Mouse (Mus musculus): ENCODE results near the gene Mindy3. TPM values are rescaled to one million over a fixed set of nuclear protein-coding genes. Genes with fewer than 3 reads are reported as not detected.
A peak's percentile ranks its signal among the peaks of the same experiment; 100 is the strongest.

The Mindy3 gene
- polyA plus RNA-seq, 1 experiment from 2014 or later: 50.7 TPM

- H3K9me3 ChIP-seq (replicated peaks; ENCODE audit: control insufficient read depth, low read length, poor library complexity, severe bottlenecking): no peaks in the 10 kb centered on the region
- no peak for ATAC-seq
- H3K4me3 ChIP-seq (ENCODE audit: low read depth, low read length): no peak overlapping the region
- 47% methylated on average over 1 of the region's 1 CpGs for WGBS
- H3K27ac ChIP-seq (ENCODE audit: low read length): no peak overlapping the region
- H3K36me3 ChIP-seq (ENCODE audit: control insufficient read depth, insufficient read depth, low read length): peaks cover 9% of the 10 kb centered on the region; the same call in 1 of the 2 replicates
- no peaks in the 10 kb centered on the region for H3K4me1 ChIP-seq (ENCODE audit: control insufficient read depth, insufficient read depth, low read length)
- H3K27me3 ChIP-seq (ENCODE audit: control insufficient read depth, insufficient read depth, low read depth, low read length): no peaks in the 10 kb centered on the region
- no peak overlapping the region for H3K4me2 ChIP-seq (ENCODE audit: low read length)
- H3K9ac ChIP-seq (ENCODE audit: low read depth, low read length): no peak overlapping the region
These were observed 58.0 kb downstream of the Mindy3 start for GRCm38 (mm10) chr2:12361310-12361709.

DNA sequence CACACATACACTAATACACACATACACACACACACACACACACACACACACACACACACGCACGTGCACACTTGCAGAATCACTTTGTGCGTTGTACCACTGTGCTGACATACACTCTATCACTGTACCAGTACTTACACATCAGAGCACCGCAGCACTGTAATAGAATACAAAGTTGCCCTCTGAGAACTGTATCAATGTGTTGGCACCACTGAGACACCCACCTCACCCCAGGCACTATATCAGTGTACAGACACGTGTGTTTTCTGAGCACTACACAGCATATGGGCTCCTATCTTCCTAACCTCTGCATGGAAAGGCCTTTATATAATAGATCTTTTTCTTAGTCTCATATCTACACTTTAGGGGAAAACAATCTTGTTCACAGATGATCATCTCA, 64.4 kb downstream of the Mindy3 start:
- WGBS: 91% methylated on average over 5 of the region's 5 CpGs
- Histone ChIP-seq H3K4me1 (ENCODE audit: control insufficient read depth, insufficient read depth, low read length) (no peaks in the 10 kb centered on the region), H3K36me3 (ENCODE audit: control insufficient read depth, insufficient read depth, low read length) (peaks cover 12% of the 10 kb centered on the region), H3K27ac (ENCODE audit: low read length) (no peak overlapping the region), H3K27me3 (ENCODE audit: control insufficient read depth, insufficient read depth, low read depth, low read length) (no peaks in the 10 kb centered on the region), H3K9ac (ENCODE audit: low read depth, low read length) (no peak overlapping the region), H3K4me3 (ENCODE audit: low read depth, low read length) (no peak overlapping the region), H3K9me3 (replicated peaks; ENCODE audit: control insufficient read depth, low read length, poor library complexity, severe bottlenecking) (no peaks in the 10 kb centered on the region), H3K4me2 (ENCODE audit: low read length) (no peak overlapping the region)
- no peak for ATAC-seq

- Histone ChIP-seq H3K4me2 (ENCODE audit: low read length) (no peak overlapping the region), H3K36me3 (ENCODE audit: control insufficient read depth, insufficient read depth, low read length) (peaks cover 6% of the 10 kb centered on the region; the same call in 1 of the 2 replicates), H3K4me1 (ENCODE audit: control insufficient read depth, insufficient read depth, low read length) (no peaks in the 10 kb centered on the region), H3K9ac (ENCODE audit: low read depth, low read length) (no peak overlapping the region), H3K4me3 (ENCODE audit: low read depth, low read length) (no peak overlapping the region), H3K9me3 (replicated peaks; ENCODE audit: control insufficient read depth, low read length, poor library complexity, severe bottlenecking) (no peaks in the 10 kb centered on the region), H3K27ac (ENCODE audit: low read length) (no peak overlapping the region), H3K27me3 (ENCODE audit: control insufficient read depth, insufficient read depth, low read depth, low read length) (no peaks in the 10 kb centered on the region)
- WGBS: 93% methylated on average over 2 of the region's 2 CpGs
- no peak for ATAC-seq
These were observed 70.4 kb downstream of the Mindy3 start for GRCm38 (mm10) chr2:12348914-12349313.

DNA sequence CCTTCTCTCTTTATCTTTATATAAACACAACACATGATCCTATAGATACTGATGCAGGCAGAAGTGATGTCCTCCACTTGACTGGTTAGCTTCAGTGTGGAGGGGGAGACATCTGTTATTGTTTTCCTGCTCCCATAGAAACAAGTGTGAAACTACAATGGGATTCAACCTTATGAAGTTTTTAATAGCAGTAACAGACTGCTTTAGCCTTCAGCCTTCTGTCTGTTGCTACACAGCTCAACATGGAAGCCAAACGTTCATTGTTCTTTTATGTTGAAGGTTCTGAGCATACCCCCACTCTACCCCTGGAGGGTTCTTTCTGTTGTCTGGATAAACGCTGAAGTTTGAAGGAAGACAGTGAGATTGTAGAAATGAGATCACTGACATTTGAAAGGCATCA, 87.3 kb downstream of the Mindy3 start:
- WGBS: 57% methylated on average over 2 of the region's 2 CpGs
- no peak for ATAC-seq

DNA sequence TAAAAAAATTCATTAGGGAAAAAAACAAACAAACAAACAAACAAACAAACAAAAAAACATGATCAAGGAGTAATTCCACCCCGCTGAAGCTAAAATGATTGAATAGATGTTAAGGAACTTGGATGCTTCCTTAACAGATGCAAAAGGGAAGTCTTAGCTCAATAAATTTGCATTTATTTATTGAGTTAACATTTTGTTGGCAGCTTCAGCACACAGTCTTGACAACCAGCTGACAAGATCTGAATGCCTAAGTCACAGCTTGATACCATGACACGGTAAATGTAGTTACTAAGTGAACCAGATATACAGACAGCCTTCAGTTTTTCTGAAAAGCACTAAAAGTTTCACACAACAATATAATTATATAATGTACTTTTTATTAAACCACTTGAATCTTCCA, 89.7 kb downstream of the Mindy3 start:
- Histone ChIP-seq H3K9me3 (replicated peaks; ENCODE audit: control insufficient read depth, low read length, poor library complexity, severe bottlenecking) (no peaks in the 10 kb centered on the region), H3K27me3 (ENCODE audit: control insufficient read depth, insufficient read depth, low read depth, low read length) (no peaks in the 10 kb centered on the region), H3K4me2 (ENCODE audit: low read length) (no peak overlapping the region), H3K27ac (ENCODE audit: low read length) (no peak overlapping the region), H3K4me3 (ENCODE audit: low read depth, low read length) (no peak overlapping the region), H3K36me3 (ENCODE audit: control insufficient read depth, insufficient read depth, low read length) (no peaks in the 10 kb centered on the region), H3K9ac (ENCODE audit: low read depth, low read length) (no peak overlapping the region), H3K4me1 (ENCODE audit: control insufficient read depth, insufficient read depth, low read length) (peaks cover 18% of the 10 kb centered on the region)
- no peak for ATAC-seq
- 50% methylated on average over 2 of the region's 2 CpGs for WGBS

More for the DNA sequence above, 87.3 kb downstream of the Mindy3 start:
- Histone ChIP-seq H3K4me2 (ENCODE audit: low read length) (no peak overlapping the region), H3K27me3 (ENCODE audit: control insufficient read depth, insufficient read depth, low read depth, low read length) (no peaks in the 10 kb centered on the region), H3K36me3 (ENCODE audit: control insufficient read depth, insufficient read depth, low read length) (no peaks in the 10 kb centered on the region), H3K27ac (ENCODE audit: low read length) (no peak overlapping the region), H3K4me1 (ENCODE audit: control insufficient read depth, insufficient read depth, low read length) (peaks cover 17% of the 10 kb centered on the region), H3K4me3 (ENCODE audit: low read depth, low read length) (no peak overlapping the region), H3K9ac (ENCODE audit: low read depth, low read length) (no peak overlapping the region), H3K9me3 (replicated peaks; ENCODE audit: control insufficient read depth, low read length, poor library complexity, severe bottlenecking) (no peaks in the 10 kb centered on the region)

- H3K4me3 ChIP-seq (ENCODE audit: low read depth, low read length): no peak overlapping the region
- no peaks in the 10 kb centered on the region for H3K36me3 ChIP-seq (ENCODE audit: control insufficient read depth, insufficient read depth, low read length)
- H3K4me1 ChIP-seq (ENCODE audit: control insufficient read depth, insufficient read depth, low read length): peaks cover 18% of the 10 kb centered on the region
- no peak overlapping the region for H3K9ac ChIP-seq (ENCODE audit: low read depth, low read length)
- no peak overlapping the region for H3K27ac ChIP-seq (ENCODE audit: low read length)
- no peaks in the 10 kb centered on the region for H3K9me3 ChIP-seq (replicated peaks; ENCODE audit: control insufficient read depth, low read length, poor library complexity, severe bottlenecking)
- H3K4me2 ChIP-seq (ENCODE audit: low read length): peak overlapping the region; percentile 59
- no peaks in the 10 kb centered on the region for H3K27me3 ChIP-seq (ENCODE audit: control insufficient read depth, insufficient read depth, low read depth, low read length)
- 23% methylated on average over 5 of the region's 5 CpGs for WGBS
- ATAC-seq: no peak
These were observed 90.2 kb downstream of the Mindy3 start for GRCm38 (mm10) chr2:12329068-12329407.

DNA sequence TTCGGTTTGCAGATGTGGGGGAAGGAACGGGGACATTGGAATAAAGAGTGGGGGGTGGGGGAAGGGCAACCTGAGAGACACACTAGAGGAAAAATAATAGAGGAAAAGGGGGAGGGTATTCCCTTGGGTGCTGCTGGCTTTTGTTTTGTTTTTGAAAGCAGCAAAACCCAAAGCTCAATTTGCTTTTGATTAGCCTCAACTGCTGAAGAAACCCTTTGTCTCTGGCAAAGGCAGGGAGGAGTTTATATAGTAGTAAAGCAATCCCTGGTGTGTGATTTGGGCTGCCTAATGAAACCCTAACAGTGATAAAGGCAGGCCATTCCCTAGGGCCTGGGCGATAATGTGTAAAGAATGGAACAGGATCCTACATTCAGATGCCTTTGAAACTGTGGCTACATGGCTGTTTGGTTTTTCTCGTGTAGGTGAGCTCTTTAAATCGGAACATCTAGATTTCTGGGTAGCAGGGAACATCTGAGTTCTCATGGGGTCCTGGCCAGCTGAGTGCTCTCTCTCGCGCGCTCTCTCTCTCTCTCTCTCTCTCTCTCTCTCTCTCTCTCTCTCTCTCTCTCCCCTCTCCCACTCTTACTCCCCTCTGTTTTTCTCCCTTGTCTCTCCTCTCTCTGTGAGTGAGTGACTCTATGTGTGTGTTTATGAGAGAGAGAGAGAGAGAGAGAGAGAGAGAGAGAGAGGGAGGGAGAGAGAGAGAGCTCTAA, 90.8 kb downstream of the Mindy3 start:
- Histone ChIP-seq H3K4me3 (ENCODE audit: low read depth, low read length) (no peak overlapping the region), H3K27ac (ENCODE audit: low read length) (no peak overlapping the region), H3K36me3 (ENCODE audit: control insufficient read depth, insufficient read depth, low read length) (no peaks in the 10 kb centered on the region)

GRCm38 (mm10) chr2:12327691-12328354, 91.4 kb downstream of the Mindy3 start:
- H3K27me3 ChIP-seq (ENCODE audit: control insufficient read depth, insufficient read depth, low read depth, low read length): no peaks in the 10 kb centered on the region
- WGBS: 24% methylated on average over 11 of the region's 11 CpGs
- H3K36me3 ChIP-seq (ENCODE audit: control insufficient read depth, insufficient read depth, low read length): no peaks in the 10 kb centered on the region
- H3K4me1 ChIP-seq (ENCODE audit: control insufficient read depth, insufficient read depth, low read length): peaks cover 18% of the 10 kb centered on the region
- H3K9me3 ChIP-seq (replicated peaks; ENCODE audit: control insufficient read depth, low read length, poor library complexity, severe bottlenecking): no peaks in the 10 kb centered on the region
- peak; percentile 38; the same call in 1 of the 2 replicates for ATAC-seq
- H3K4me3 ChIP-seq (ENCODE audit: low read depth, low read length): peak overlapping the region; percentile 37
- peak overlapping the region; percentile 59 for H3K4me2 ChIP-seq (ENCODE audit: low read length)
- 0 out of 2 replicates have a peak overlapping the region, but pooled peaks have one; percentile 38 for H3K9ac ChIP-seq (ENCODE audit: low read depth, low read length)
- no peak overlapping the region for H3K27ac ChIP-seq (ENCODE audit: low read length)

More for the DNA sequence above, 90.8 kb downstream of the Mindy3 start:
- WGBS: 16% methylated on average over 8 of the region's 8 CpGs
- no peaks in the 10 kb centered on the region for H3K27me3 ChIP-seq (ENCODE audit: control insufficient read depth, insufficient read depth, low read depth, low read length)
- ATAC-seq: no peak
- no peak overlapping the region for H3K9ac ChIP-seq (ENCODE audit: low read depth, low read length)
- H3K4me2 ChIP-seq (ENCODE audit: low read length): peak overlapping the region; percentile 59
- peaks cover 18% of the 10 kb centered on the region for H3K4me1 ChIP-seq (ENCODE audit: control insufficient read depth, insufficient read depth, low read length)
- H3K9me3 ChIP-seq (replicated peaks; ENCODE audit: control insufficient read depth, low read length, poor library complexity, severe bottlenecking): no peaks in the 10 kb centered on the region

DNA sequence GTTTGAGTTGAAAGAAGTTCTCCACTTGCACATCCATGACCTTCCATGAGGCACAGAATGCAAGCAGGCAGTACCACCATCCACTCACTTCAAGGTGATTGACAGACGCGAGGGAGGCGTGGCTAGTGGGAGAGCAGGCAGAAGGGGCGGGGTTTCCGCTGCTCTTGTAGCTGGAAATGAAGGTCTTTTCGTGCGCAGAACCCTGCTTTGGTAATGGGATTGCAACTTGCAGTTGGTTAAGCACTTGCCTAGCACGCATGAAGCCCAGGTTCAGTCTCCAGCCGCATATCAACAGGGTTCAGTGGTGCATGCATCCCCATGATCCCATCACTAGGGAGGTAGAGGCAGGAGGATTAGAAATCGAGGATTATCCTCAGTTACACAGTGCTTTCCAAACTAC, 92.1 kb downstream of the Mindy3 start:
- H3K4me3 ChIP-seq (ENCODE audit: low read depth, low read length): peak overlapping the region; percentile 37
- no peaks in the 10 kb centered on the region for H3K36me3 ChIP-seq (ENCODE audit: control insufficient read depth, insufficient read depth, low read length)
- 9% methylated on average over 10 of the region's 10 CpGs for WGBS
- no peaks in the 10 kb centered on the region for H3K9me3 ChIP-seq (replicated peaks; ENCODE audit: control insufficient read depth, low read length, poor library complexity, severe bottlenecking)
- peak overlapping the region; percentile 59 for H3K4me2 ChIP-seq (ENCODE audit: low read length)
- H3K27ac ChIP-seq (ENCODE audit: low read length): no peak overlapping the region
- peaks cover 18% of the 10 kb centered on the region for H3K4me1 ChIP-seq (ENCODE audit: control insufficient read depth, insufficient read depth, low read length)
- peak; percentile 82 for ATAC-seq
- 0 out of 2 replicates have a peak overlapping the region, but pooled peaks have one; percentile 38 for H3K9ac ChIP-seq (ENCODE audit: low read depth, low read length)
- H3K27me3 ChIP-seq (ENCODE audit: control insufficient read depth, insufficient read depth, low read depth, low read length): no peaks in the 10 kb centered on the region
